11 mouse cellular contexts compared by ENCODE assay signal in genomic region chr9:65682994-65683393, GRCm38 (mm10). TPM values are rescaled to one million over a fixed set of nuclear protein-coding genes. Genes with fewer than 3 reads are reported as not detected.
DNase-seq lines count a peak whose midpoint lies in the region; ATAC-seq and TF ChIP-seq lines count a peak whose summit lies in the region.
"Had no signal": no experiment of that assay in that cellular context is flagged by ENCODE, and none has a peak within 500 bp of the region (broad histone marks: within the 10 kb centered on the region; RNA-seq: fewer than 3 reads in every experiment).

No protein-coding gene starts in this region.

- H3K4me3 ChIP-seq in cerebellum, adult 2 months (replicated peaks; ENCODE audit: insufficient read depth, low read depth, low read length), result no peak overlapping the region
- no peak overlapping the region for H3K4me3 ChIP-seq in kidney, postnatal 0 days (replicated peaks; ENCODE audit: low read depth, low read length)
- H3K4me3 ChIP-seq in kidney, embryonic 15.5 days (replicated peaks), result no peak overlapping the region
- H3K4me3 ChIP-seq: neural tube, embryonic 13.5 days had no signal

- H3K9ac ChIP-seq in kidney, postnatal 0 days (ENCODE audit: low read depth, low read length), result no peak overlapping the region
- H3K9ac ChIP-seq in kidney, embryonic 15.5 days, result no peak overlapping the region
- H3K9ac ChIP-seq: neural tube, embryonic 13.5 days had no signal

- no peaks in the 10 kb centered on the region for H3K9me3 ChIP-seq in kidney, postnatal 0 days (replicated peaks; ENCODE audit: low read length)
- no peaks in the 10 kb centered on the region for H3K9me3 ChIP-seq in kidney, embryonic 15.5 days (replicated peaks)
- H3K9me3 ChIP-seq: neural tube, embryonic 13.5 days had no signal

- H3K4me2 ChIP-seq in kidney, postnatal 0 days (ENCODE audit: low read length), result no peak overlapping the region
- no peak overlapping the region for H3K4me2 ChIP-seq in kidney, embryonic 15.5 days
- H3K4me2 ChIP-seq: neural tube, embryonic 13.5 days had no signal

- H3K27ac ChIP-seq in cerebellum, adult 2 months (ENCODE audit: insufficient read depth, low read length), result no peak overlapping the region
- H3K27ac ChIP-seq in kidney, postnatal 0 days, result no peak overlapping the region
- H3K27ac ChIP-seq in kidney, embryonic 15.5 days, result no peak overlapping the region
- H3K27ac ChIP-seq: neural tube, embryonic 13.5 days had no signal

- peak; percentile 36; the same call in 1 of the 2 replicates for TF ChIP-seq CTCF in cerebellum, adult 2 months (IDR thresholded peaks at IDR 0.05; ENCODE audit: borderline replicate concordance, insufficient read depth, low read depth, low read length)
- TF ChIP-seq CTCF in kidney, postnatal 0 days (IDR thresholded peaks at IDR 0.05; ENCODE audit: low read depth), result peak; percentile 71

- no peak for TF ChIP-seq POLR2A in cerebellum, adult 2 months (IDR thresholded peaks at IDR 0.05; ENCODE audit: borderline replicate concordance, insufficient read depth, low read length)

- ATAC-seq in kidney, postnatal 0 days (replicated peaks; ENCODE audit: low FRiP score, low read depth), result no peak
- no peak for ATAC-seq in kidney, embryonic 15.5 days (replicated peaks; ENCODE audit: low FRiP score)

- peak in 1 of 2 experiments; percentile 33 for DNase-seq in cerebellum, adult 2 months
- no peak for DNase-seq in cerebellum, postnatal 25 days
- DNase-seq in kidney, postnatal 0 days (ENCODE audit: low spot score), result peak; percentile 64
- peak; percentile 68 for DNase-seq in 416B (ENCODE audit: low read depth)
- DNase-seq in brain, adult 2 months (ENCODE audit: low read depth, low spot score), result peak; percentile 49
- no peak for DNase-seq in adrenal gland, postnatal 10 days
- DNase-seq in spleen, adult 12 weeks (ENCODE audit: low spot score), result no peak
- DNase-seq: adrenal gland, adult 2 months; kidney, adult 18-20 months had no signal

- H3K27me3 ChIP-seq in cerebellum, adult 2 months (ENCODE audit: control insufficient read depth, insufficient read depth, low read length), result no peaks in the 10 kb centered on the region
- no peaks in the 10 kb centered on the region for H3K27me3 ChIP-seq in kidney, postnatal 0 days (ENCODE audit: insufficient read depth, low read length)
- H3K27me3 ChIP-seq in kidney, embryonic 15.5 days, result no peaks in the 10 kb centered on the region
- H3K27me3 ChIP-seq: neural tube, embryonic 13.5 days had no signal

- H3K36me3 ChIP-seq in kidney, postnatal 0 days (ENCODE audit: insufficient read depth, low read length), result peaks cover 14% of the 10 kb centered on the region
- H3K36me3 ChIP-seq in kidney, embryonic 15.5 days, result peaks cover 27% of the 10 kb centered on the region

- H3K4me1 ChIP-seq in cerebellum, adult 2 months (ENCODE audit: control insufficient read depth, insufficient read depth, low read length), result peaks cover 8% of the 10 kb centered on the region
- H3K4me1 ChIP-seq in kidney, postnatal 0 days (replicated peaks; ENCODE audit: insufficient read depth, low read length), result peaks cover 23% of the 10 kb centered on the region
- H3K4me1 ChIP-seq in kidney, embryonic 15.5 days, result peaks cover 41% of the 10 kb centered on the region

- 50% methylated on average over 1 of the region's 1 CpGs for WGBS in cerebellum, adult 2 months
- WGBS in kidney, postnatal 0 days, result 66% methylated on average over 1 of the region's 1 CpGs
- WGBS in kidney, embryonic 15.5 days, result 67% methylated on average over 1 of the region's 1 CpGs

RNA-seq across cellular contexts. Expression of gene Oaz2, which starts 15.2 kb away (rescaled TPM):
- polyA plus RNA-seq in cerebellum, adult 2 months (2012; rRNA removed), result 218 and 230 TPM in 2 replicates
- 299 and 305 TPM in 2 replicates for polyA plus RNA-seq in kidney, postnatal 0 days (2015; fragmentation: Nextera tagmentation; extraction: Ambion mirVana)
- 299 and 308 TPM in 2 replicates for polyA plus RNA-seq in kidney, embryonic 15.5 days (2015; fragmentation: Nextera tagmentation; extraction: Ambion mirVana)
- 100 to 1,000 TPM; 148 to 194 TPM for total RNA-seq in adrenal gland, postnatal 10 days (2021)

RNA-seq across cellular contexts. Expression of gene Rbpms2, which starts 53.5 kb away (rescaled TPM):
- 8.8 and 10.7 TPM in 2 replicates for polyA plus RNA-seq in cerebellum, adult 2 months (2012; rRNA removed)
- polyA plus RNA-seq in kidney, postnatal 0 days (2015; fragmentation: Nextera tagmentation; extraction: Ambion mirVana), result 38.6 and 39.2 TPM in 2 replicates
- polyA plus RNA-seq in kidney, embryonic 15.5 days (2015; fragmentation: Nextera tagmentation; extraction: Ambion mirVana), result 29.8 and 30.3 TPM in 2 replicates
- 10 to 100 TPM; 49.7 to 61.5 TPM for total RNA-seq in adrenal gland, postnatal 10 days (2021)

Comparison
In these comparisons a context has a peak if more than half of its experiments do, and no peak if none do; other contexts are left out.
1. DNase-seq: peak in kidney, postnatal 0 days (single experiment), 416B (single experiment) and brain, adult 2 months (single experiment); none in cerebellum, postnatal 25 days (0 of 2), adrenal gland, postnatal 10 days (single experiment) and spleen, adult 12 weeks (single experiment).